Mouse (Mus musculus): ENCODE measurements around the gene Yipf7.

Yipf7 gene

GRCm38 (mm10) chr5:69542489-69542888 is at the start of gene Yipf7:
Gene Yipf7, minus strand, starts transcription at chr5:69542648.
- no peak for DNase-seq

GRCm38 (mm10) chr5:69591640-69592461 is 49.4 kb upstream of the Yipf7 start, which contains the start of gene Gnpda2:
Gene Gnpda2, minus strand, starts transcription at chr5:69592340.
- peak; percentile 84 for DNase-seq

- DNase-seq, result no peak
Measured at GRCm38 (mm10) chr5:69557404-69557935, 15.0 kb upstream of the Yipf7 start.

GRCm38 (mm10) chr5:69556628-69557403 is 14.4 kb upstream of the Yipf7 start, which contains the start of gene Guf1:
Gene Guf1, plus strand, starts transcription at chr5:69556923.
- peak; percentile 88 to 93 for DNase-seq

GRCm38 (mm10) chr5:69541680-69542079 is 768 bp downstream of the Yipf7 start:
- no peak for DNase-seq

- DNase-seq, result no peak
Measured at GRCm38 (mm10) chr5:69523944-69524343, 18.5 kb downstream of the Yipf7 start.

- DNase-seq, result no peak
Measured at GRCm38 (mm10) chr5:69522064-69522463, 20.4 kb downstream of the Yipf7 start.

GRCm38 (mm10) chr5:69520661-69521278 is 21.7 kb downstream of the Yipf7 start:
- DNase-seq, result peak in 1 of 2 experiments; percentile 39

GRCm38 (mm10) chr5:69512203-69512602 is 30.2 kb downstream of the Yipf7 start:
- DNase-seq, result no peak

GRCm38 (mm10) chr5:69511631-69512030 is 30.8 kb downstream of the Yipf7 start:
- DNase-seq, result no peak

- DNase-seq, result no peak
Measured at GRCm38 (mm10) chr5:69507045-69507444, 35.4 kb downstream of the Yipf7 start.

- no peak for DNase-seq
Measured at GRCm38 (mm10) chr5:69489046-69489445, 53.4 kb downstream of the Yipf7 start.

GRCm38 (mm10) chr5:69467520-69467919 is 74.9 kb downstream of the Yipf7 start:
- DNase-seq, result no peak

Data from kidney, adult 8-10 months (tissue).